In genomic region chr5:117037261-117037660, GRCm38 (mm10) we compare ENCODE assay signal across 9 mouse cellular contexts.
DNase-seq lines count a peak whose midpoint lies in the region; ATAC-seq and TF ChIP-seq lines count a peak whose summit lies in the region.
"Had no signal": no experiment of that assay in that cellular context is flagged by ENCODE, and none has a peak within 500 bp of the region (broad histone marks: within the 10 kb centered on the region; RNA-seq: fewer than 3 reads in every experiment).

No protein-coding gene starts in this region.

- ATAC-seq in erythroblast, adult 5-6 weeks (replicated peaks; ENCODE audit: low FRiP score, poor library complexity, severe bottlenecking), result no peak

- intact Hi-C loops in gastrocnemius, adult 2 months (cut with DNase I), result loop anchor here (2.0 kb wide), 1 partner anchor 142 kb away; no protein-coding TSS in a partner anchor

- peak; percentile 65 for TF ChIP-seq CTCF in gastrocnemius, adult 2 months (IDR thresholded peaks at IDR 0.05)

- no peak for DNase-seq in gastrocnemius, adult 2 months
- no peak for DNase-seq in gastrocnemius, adult 8-10 months (ENCODE audit: low spot score in 2 of 2)
- DNase-seq in testis, postnatal 10 days (ENCODE audit: low spot score), result peak; percentile 51
- no peak for DNase-seq in testis, postnatal 14 days (ENCODE audit: low spot score)
- DNase-seq in cerebellum, postnatal 36 days, result peak; percentile 61 to 79
- peak; percentile 59 to 72 for DNase-seq in layer of hippocampus, postnatal 10 days (ENCODE audit: low spot score in 2 of 2)
- DNase-seq in retina, postnatal 1 day, result peak; percentile 62

- H3K27ac ChIP-seq in gastrocnemius, adult 2 months, result no peak overlapping the region
- H3K27ac ChIP-seq: heart, embryonic 13.5 days had no signal

- H3K4me3 ChIP-seq in gastrocnemius, adult 2 months, result no peak overlapping the region
- H3K4me3 ChIP-seq: heart, embryonic 13.5 days had no signal

Comparison
In these comparisons a context has a peak if more than half of its experiments do, and no peak if none do; other contexts are left out.
1. DNase-seq: peak in testis, postnatal 10 days (single experiment), cerebellum, postnatal 36 days (2 of 2), layer of hippocampus, postnatal 10 days (2 of 2) and retina, postnatal 1 day (single experiment); none in gastrocnemius, adult 2 months (single experiment), gastrocnemius, adult 8-10 months (0 of 2) and testis, postnatal 14 days (single experiment).